Mouse (Mus musculus) mesoderm, embryonic 11.5 days (tissue): ENCODE results near the gene Kcnn3.

Experiments used
- DNase-seq: peaks from one replicate; pipeline ENCODE4 v3.0.0-alpha.2; 2012; ENCODE audit warnings: low read depth, low spot score

Kcnn3 gene

DNA sequence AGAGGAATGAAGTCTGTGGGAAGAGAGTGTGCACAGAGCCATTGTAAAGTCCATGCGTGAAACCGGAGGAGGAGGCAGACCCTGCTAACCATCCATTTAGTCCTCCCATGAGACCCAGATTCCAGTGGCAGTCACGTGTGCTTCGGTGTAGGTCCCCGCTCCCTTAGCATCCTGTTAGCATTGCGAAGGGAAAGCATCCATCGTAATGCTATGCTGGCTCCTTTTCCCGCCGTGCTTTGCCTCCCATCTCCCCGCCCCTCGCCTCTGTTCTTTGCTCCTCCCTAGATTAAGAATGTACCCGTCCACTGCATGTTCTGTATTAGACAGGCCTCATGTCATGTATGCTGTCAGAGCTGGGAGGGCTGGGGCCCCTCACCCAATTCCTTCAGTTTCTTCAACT is 144.8 kb downstream of the Kcnn3 start:
- DNase-seq, result peak; percentile 75

DNA sequence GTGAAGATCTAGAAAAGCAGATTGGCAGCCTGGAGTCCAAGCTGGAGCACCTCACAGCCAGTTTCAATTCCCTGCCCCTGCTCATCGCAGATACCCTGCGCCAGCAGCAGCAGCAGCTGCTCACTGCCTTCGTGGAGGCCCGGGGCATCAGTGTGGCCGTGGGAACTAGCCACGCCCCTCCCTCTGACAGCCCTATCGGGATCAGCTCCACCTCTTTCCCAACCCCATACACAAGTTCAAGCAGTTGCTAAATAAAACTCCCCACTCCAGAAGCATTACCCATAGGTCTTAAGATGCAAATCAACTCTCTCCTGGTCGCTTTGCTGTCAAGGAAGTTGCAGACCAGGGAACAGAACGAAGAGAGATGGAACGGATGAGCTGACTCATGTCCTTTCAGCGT is 147.2 kb downstream of the Kcnn3 start:
- DNase-seq, result no peak

DNA sequence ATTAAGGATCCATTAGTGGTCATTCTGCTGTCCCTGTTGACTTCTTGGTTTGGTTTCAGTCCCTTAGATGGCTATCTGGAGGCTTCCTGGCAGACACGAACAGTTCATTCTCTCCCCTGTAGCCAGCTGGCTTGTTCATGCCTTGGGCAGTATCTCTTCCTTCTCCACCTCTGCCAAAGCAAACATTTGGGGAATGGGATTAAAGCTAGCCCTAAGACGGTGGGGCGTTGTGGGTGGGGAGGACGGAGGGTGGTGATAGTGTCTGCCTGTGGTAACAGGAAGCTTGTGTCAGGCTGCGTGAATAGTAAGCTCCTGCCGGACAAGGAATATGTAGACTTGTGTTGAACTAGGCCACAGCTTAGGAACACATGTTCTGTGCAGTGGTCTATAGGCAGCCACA is 151.4 kb downstream of the Kcnn3 start:
- DNase-seq, result no peak

DNA sequence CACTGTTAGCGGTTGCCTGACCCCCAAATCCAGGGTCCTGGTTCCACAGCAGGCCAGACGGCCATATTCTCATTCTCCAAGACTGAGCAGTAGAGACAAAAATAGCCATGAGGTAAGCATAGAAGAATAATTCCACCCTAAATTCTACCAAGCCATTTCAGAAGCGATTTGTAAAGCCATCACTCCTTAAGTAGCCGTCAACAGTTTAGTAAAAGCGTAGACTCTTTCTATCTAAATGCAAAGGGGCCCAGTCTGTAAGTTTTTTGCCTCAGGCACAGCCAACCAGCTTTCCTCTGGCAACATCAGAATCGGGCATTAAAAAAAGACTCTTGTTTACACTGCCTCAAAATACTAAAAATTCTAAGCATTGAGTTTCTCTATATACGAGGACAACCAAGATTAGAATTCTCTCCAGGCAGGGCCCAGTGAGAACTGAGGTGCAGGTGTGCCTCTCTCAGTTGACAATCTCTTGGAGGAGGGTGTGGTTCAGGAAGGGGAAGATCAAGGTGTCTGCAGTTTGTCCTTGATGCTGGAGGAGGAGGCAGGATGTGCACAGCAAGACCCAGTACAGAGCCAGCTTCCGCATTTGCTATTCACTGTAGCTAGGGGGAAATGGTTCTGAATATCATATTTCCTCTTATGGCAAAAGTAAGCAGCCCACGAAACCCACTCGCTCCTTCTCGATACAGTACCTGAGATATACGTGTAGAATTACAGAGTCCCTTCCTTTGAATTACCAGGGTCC is 152.8 kb downstream of the Kcnn3 start:
- no peak for DNase-seq

DNA sequence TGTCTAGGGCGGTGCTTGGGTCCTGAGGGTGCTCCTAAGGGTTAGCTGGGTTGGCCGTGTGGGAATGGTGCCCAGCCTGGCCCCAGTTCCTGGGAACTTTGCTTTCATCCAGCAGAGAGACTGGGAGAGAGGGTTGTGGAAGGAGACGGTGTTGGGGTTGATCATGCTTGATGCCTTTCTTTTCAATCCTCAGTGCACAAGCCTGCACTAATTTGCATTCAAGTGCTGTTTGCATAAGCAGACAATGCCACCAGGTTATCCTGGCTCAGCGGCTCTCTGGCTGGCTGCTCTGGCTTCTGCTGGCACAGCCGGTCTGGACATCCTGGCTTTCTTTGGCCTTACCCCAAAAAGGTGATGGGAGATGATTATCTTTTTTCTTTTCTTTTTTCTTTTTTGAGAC is 157.7 kb downstream of the Kcnn3 start:
- DNase-seq, result no peak

DNA sequence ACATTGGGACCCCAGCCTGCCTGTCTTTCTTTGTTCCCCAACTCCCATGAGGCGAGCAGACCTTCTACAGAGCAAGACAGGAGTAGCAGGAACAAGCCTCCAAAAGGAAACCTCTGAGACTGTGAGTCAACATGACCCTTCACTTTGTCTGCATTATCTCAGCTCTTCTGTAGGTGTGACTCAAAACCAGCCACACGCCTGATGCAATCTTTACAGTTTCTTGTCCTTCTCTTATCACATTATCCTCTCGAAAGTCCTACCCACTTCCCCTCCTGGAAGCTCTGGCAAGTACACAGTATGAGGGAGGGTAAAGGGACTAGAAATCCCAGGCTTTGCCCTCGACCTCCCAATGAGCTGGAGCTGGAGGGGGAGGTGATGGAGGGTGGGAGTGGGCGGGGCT is 166.1 kb downstream of the Kcnn3 start:
- DNase-seq, result no peak

DNA sequence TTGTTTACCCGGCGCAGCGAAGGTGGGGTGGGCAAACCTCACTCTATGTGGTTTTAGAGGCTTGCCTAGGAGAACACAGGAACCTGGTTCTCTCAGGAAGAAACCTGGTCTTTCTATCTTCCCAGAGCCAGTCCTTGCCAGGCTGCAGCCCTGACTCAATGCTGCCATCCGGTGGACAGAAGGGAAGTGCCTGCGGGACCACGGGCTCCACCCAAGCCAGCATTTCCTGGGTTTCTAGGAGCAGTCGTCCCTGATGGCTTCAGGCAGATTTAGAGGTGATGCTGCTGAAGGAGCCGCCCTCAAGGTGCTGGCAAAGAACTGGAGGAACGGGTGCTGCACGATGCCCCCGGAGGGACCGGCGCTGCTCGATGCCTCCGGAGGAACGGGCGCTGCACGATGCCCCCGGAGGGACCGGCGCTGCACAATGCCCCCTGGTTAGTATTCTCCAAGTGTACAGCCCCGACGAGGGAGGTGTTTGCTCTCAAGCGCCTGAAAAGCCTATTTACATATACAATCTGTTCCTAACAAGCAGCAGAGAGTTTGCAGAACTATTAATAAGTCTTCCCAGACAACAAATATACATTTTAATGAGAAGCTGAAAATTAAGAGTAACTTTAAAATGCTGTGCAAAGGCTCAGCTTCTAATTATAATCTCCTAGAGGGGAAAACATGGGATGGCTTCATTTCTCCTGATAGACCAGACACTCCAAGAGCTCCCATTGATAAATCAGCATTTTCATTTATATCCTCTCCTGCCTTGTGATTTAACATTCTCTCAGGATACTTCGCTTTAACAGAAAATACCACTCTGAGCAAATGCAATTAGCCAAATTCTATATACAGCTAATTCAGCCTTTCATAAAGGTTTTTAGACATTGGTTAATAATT is 169.0 kb downstream of the Kcnn3 start:
- DNase-seq, result peak; percentile 87

DNA sequence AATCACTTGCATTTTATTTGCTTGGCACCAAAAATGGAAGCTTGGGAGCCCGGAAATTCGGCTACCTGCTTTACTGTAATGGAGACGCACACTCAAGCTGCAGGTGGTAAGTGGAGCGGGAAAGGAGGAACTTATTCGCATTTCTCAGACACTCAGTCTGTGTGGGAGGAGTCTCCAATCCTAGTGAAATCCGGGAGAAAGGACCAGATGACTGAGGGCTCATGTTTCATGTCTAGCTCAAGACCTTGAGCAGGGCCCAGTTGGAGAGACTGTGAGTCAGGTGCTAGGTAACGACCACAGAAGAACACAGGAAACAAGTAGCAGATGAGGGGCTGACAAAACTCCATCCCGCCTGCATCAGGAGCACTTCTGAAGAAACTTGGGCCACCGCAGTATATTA is 171.8 kb downstream of the Kcnn3 start:
- no peak for DNase-seq

DNA sequence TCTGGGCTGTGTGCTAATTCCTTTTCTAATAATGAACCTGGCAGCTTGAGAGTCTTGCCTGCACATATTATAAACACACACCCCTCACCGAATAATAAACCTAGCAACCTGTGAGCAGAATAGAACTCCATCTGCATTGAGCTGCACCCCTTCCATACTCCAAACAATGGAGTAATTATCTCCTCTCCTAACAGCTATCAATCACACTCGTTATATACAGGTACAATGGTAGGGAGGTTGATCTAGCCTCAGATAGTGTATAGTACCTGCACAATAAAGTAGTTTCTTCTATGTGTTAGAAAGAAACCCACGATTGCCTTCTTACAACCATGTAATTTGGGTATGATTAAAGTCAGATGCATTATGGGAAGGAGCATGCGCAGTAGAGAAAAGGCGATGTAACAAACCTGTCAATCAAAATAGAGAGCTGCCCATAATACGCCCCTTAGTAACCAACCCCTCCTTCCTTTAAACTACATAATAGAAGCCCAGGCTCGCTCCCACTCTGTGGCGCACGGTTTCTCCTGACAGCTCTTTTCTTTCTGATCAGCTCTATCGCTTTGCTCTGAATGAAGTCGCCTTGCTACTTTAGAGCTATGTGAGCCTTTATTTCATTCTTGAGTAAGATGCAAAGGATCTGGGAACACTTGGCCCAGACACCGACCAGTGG is 176.3 kb downstream of the Kcnn3 start:
- no peak for DNase-seq

DNA sequence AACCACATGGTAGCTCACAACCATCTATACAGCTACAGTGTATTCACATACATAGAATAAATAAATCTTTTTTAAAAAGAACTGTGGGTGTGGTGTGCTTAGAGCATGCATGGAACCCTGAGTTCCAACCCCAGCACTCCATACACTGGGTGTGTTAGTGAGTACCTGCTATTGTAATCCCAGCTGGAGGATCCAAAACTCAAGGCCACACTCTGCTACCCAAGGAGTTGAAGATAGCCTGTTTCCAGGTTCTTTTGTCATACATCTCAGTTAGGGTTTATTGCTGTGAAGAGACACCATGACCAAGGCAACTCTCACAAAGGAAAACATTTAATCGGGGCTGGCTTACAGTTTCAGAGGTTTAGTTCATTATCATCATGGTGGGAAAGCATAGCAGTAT is 179.0 kb downstream of the Kcnn3 start:
- no peak for DNase-seq

DNA sequence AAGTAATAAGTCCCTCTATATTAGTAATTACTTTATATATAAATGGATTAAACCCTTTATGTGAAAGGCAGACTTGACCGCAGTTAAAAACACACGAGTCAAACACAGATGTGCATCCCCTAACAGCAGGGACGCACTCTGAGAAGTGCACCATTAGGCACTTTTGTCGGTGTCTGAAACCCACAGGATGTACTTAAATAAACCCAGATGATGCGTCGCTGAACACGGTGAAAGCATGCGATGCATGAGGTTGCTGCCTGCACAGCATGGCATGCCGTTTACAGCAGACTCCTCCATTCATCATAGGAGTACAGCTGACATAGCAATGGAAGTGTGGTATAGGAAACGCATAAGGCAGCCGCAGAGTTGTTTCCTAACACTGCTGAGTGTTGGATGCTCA is 180.5 kb downstream of the Kcnn3 start:
- DNase-seq, result peak; percentile 49

DNA sequence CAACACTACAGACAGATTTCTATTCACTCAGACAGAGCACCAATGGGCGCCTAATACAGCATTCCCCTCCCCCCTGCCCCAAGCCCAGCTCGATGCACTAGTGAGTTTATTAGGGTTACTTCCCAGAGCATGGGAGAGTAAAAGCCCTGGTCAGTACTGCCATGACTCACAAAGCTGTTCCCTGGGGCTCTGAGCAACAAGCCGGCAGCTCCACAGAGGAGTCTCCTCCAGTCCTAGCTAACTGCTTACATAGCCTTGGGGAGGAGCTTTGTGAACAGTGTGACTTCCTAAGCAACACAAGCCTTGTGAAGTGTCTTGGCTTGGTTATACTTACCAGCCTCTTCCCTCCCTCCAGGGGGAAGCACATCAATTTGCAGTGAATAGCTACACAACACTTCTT is 183.6 kb downstream of the Kcnn3 start:
- no peak for DNase-seq

DNA sequence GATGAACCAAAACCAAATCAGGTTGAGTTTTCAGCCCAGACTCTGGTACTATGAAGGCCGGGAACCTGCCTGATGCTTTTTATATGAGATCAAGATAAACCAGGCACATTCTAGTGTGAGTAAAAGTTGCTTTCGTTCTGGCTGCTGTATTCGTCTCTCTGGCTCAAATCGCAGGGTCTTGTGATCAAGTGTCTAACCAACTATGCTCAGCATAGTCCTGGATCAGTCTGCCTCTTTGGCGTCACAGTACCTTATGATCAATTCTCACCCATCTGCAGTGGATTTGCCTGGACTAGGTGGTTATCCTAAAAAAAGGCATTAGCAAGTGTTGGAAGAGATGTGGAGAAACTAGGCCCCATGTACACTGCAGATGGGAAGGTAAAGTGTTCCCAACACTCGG is 184.1 kb downstream of the Kcnn3 start:
- no peak for DNase-seq

DNA sequence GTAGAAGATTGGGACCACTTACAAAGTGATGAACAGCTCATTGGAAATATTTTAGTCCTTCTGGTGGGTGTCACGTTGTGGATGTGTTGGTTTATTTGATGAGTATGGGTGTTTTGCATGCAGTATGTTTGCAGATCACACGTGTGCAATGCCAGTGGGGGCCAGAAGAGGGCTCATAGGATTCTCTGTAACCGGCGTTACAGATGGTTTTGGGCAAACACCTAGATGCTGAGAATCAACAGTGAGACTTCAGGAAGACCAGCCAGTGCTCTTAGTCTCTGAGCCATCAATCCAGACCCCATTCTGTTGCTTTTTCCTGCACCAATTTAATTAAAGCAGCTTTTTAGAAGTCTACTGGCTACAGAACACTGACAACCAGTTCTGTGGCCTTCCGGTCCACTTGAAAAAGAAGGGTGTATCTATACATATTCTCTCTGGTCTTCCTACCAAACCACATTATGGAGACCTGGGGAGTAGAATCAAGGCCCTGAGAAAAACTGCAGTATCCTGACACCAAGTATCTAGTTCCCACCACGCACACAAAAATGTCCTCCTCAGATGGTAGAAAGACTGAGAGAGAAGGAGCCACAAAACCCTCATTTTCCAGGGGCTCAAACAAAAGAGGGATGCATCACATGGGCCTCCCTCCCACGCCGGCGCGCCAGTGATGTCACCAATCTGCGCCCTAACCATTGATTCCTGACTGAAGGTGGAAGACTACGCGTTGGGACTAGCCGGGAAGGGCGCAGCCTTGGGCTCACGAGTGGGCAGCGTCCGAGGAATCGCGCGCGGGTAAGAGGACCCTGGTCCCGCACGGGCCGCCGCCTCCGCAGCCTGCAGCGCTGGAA is 194.6 kb downstream of the Kcnn3 start, which contains the start of gene Adar:
Gene Adar (plus strand): TSS at position 664 of the 848 bp plus-strand sequence.
- peak; percentile 80 for DNase-seq

DNA sequence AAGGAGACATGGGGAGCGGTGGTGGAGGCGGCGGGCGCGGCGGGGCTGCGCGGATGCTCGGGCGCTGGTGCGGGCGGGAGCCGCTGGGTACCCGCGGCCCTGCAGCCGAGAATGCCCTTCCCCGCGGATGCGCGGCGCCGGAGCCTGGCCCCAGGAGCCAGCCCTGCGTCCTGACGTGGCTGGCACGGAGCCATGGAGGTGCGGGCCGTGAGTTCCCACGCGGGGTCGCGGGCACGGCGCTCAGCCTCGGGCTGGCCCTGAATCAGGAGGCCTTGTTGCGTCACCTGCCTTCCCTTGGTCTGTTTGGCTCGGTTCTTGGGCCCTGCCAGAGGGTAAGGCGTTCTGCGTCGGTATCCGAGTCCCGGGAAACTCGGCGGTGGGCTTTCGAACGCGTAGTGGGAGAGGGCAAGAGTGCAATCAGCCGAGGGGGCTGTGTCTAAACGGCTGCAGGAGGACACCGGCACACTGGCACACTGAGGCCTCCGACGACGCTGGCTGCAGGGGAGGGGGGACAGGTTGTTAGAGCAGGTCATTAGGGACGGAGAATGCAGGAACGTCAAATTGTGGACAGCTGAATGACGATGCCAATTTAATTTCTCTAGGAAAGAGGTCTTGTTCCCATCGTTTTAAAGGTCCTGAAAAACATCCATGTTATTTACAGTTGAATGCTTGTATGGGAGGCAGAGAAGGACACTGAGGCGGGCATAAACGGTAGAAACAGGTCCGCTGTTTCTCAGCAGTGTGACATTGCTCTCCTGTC is 195.4 kb downstream of the Kcnn3 start:
- DNase-seq, result peak; percentile 30

DNA sequence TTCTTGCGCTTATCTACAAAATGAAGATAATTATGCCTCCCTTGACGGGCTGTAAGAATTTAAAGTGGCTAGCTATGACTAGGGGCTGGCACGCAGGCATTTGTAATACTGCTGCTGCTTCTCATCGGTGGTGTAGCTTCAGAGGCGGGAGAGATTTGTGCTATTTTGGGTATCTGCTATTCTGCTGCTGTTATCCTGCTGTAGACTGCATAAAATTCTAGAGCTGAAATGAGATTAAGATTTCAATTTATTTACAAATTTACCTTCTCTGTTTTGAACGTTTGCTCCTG is 195.9 kb downstream of the Kcnn3 start:
- no peak for DNase-seq

DNA sequence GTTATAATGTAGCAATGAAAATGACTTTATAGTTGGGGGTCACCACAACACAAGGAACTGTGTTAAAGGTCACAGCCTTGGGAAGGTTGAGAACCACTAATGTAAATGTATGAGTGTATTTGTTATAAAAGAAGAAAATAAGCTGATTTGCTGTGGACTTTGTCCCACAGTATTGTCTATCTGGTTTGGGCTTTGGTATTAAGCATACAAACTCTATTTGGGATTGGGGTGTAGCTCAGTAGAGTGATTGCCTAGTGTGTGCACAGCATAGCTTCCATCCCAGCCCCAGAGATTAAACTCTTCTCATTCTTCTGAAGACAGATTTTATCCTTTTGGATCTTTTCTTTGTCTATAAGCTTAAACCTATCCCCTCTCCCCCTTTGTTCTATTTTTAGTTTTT is 202.1 kb downstream of the Kcnn3 start:
- no peak for DNase-seq

DNA sequence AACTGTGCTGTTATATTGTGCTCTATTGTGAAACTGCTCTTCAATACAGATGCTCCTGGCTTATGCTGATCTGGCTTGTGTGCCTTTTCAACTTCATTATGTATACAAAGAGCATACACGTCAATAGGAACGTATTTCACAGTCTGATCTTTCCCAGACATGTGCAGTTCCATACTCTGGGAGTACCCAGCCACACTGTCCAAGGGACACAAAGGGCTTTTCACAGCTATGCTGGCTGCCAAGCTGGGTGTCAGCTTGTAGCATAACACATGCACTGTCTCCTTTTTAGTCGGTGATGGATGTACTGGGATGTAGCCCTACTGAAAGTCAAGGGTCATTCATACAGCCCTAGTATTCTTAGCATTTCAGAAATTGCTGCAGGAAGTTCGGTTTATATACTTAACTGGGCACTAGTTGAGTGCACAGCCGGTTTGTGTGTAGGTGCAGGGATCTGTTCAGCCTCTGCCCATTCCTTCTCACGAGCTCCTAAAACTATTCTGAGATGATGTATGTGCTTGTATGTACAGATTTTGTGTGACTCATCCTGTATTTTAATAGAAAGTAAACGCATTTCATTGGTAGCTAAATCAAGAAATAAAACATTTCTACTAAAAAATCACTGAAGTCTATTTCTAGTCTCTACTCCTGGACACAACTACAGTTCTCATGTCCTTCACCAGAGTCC is 203.6 kb downstream of the Kcnn3 start:
- peak; percentile 20 for DNase-seq
